Mouse (Mus musculus): ENCODE results near the gene Slc7a7.

Gene Slc7a7

DNA sequence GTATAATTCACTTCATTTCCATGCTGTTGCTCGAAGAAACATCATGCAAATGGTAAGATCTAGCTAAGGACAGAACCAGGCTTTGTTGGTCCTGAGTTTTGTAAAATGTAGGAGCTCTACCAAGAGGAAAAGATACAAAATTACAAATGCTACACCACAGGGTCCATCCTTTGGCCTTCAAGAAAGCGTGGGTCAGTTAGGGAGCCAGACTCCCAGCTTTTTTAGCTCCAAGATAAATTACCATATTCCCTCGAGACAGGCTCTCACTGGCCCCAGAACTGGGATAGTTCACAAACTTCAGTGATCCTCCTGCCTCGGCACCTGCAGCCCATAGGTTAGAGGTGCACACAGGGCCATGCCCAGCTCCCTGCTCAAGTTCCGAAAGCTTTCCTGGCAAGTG, 93.1 kb downstream of the Slc7a7 start:
- no peak for DNase-seq (ENCODE audit: low read depth)

DNA sequence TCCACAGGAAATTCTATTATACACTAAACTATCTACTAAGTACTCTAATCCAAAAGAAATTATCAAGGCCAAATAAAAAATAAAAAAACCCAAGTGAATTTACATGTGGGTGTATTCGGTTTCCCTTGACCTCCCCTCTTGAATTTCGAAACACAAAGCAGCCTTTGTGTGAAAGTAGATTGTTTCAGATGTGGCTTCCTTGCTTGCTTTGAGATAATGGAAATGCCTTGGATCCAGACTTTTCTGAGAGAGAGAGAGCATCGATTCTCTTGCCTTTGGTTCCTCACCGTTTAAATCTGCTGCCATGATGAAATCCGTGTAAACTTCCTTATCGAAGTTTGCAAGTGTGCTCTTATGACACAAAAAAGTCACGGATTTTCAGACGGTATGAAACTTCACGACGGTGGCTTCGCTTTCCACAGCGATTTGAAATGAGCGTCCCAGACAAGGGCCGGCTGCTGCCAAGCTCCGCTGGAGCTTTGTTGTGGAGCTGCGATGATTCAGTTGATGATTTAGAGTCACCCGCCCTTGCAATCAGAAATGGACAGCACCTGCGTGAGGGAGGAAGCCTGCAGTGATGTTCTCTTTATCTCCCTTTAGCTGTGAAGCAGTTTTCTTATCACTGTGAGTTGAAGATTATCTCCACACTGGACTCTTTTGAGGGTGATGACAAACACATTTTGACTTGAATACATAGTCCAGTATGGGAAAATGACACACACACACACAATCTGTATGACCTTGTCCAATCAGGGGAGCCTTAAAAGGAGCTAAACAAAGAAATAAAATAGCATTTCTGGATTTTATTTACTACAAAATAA, 95.8 kb downstream of the Slc7a7 start:
- no peak for DNase-seq (ENCODE audit: low read depth)
